Mouse (Mus musculus) erythroblast, embryonic 14.5 days (primary cell): ENCODE data around the gene Wdr45b.
"Not testable (repeated sequence)": the region's sequence is repeated elsewhere in the genome, so short reads cannot be mapped to it uniquely, and the experiment has no call there.

Source experiments
- GATA1 ChIP-seq: IDR thresholded peaks from 2 replicates; pipeline ENCODE4 v1.6.1; 2012; ENCODE audit warnings: low read length, inconsistent platforms, mixed read lengths
- TAL1 ChIP-seq: IDR thresholded peaks from 3 replicates; pipeline ENCODE4 v1.6.1; 2012; ENCODE audit warnings: low read length, inconsistent platforms, mixed read lengths

GRCm38 (mm10) chr11:121348727-121349126 lies 5.5 kb downstream of the Wdr45b start:
- not testable (repeated sequence) for TF ChIP-seq GATA1, TAL1
